Mouse (Mus musculus) myocyte (in vitro differentiated cells): ENCODE measurements around the gene Dapk2.

Source experiments
- E2F4 ChIP-seq: IDR thresholded peaks from one replicate; pipeline ENCODE4 v1.6.1; 2011; ENCODE audit warnings: mild to moderate bottlenecking, control low read depth, moderate library complexity; ENCODE audit not compliant: insufficient read depth
- MAX ChIP-seq: IDR thresholded peaks from one replicate; pipeline ENCODE4 v1.6.1; 2011; ENCODE audit warnings: low read depth, mild to moderate bottlenecking, control low read depth
- MYOD1 ChIP-seq, 3 experiments: IDR thresholded peaks; one replicate each; pipeline ENCODE4 v1.6.1; 2011; ENCODE audit warnings: control low read depth in 2 of 3, low read depth in 2 of 3, mild to moderate bottlenecking in 2 of 3, moderate library complexity in 1 of 3; ENCODE audit not compliant: insufficient read length in 2 of 3, control insufficient read depth in 1 of 3
- POLR2A ChIP-seq: IDR thresholded peaks from one replicate; pipeline ENCODE4 v1.6.1; 2011; ENCODE audit warnings: low read depth, mild to moderate bottlenecking, control low read depth, moderate library complexity; ENCODE audit not compliant: insufficient read length
- TCF12 ChIP-seq: IDR thresholded peaks from one replicate; pipeline ENCODE4 v1.6.1; 2011; ENCODE audit warnings: mild to moderate bottlenecking, control low read depth; ENCODE audit not compliant: poor library complexity, insufficient read depth, severe bottlenecking
- TCF3 ChIP-seq: IDR thresholded peaks from one replicate; pipeline ENCODE4 v1.6.1; 2011; ENCODE audit warnings: low read depth, control low read depth; ENCODE audit not compliant: insufficient read length
- USF1 ChIP-seq: IDR thresholded peaks from one replicate; pipeline ENCODE4 v1.6.1; 2011; ENCODE audit warnings: low read depth, mild to moderate bottlenecking, control low read depth, moderate library complexity

DNA sequence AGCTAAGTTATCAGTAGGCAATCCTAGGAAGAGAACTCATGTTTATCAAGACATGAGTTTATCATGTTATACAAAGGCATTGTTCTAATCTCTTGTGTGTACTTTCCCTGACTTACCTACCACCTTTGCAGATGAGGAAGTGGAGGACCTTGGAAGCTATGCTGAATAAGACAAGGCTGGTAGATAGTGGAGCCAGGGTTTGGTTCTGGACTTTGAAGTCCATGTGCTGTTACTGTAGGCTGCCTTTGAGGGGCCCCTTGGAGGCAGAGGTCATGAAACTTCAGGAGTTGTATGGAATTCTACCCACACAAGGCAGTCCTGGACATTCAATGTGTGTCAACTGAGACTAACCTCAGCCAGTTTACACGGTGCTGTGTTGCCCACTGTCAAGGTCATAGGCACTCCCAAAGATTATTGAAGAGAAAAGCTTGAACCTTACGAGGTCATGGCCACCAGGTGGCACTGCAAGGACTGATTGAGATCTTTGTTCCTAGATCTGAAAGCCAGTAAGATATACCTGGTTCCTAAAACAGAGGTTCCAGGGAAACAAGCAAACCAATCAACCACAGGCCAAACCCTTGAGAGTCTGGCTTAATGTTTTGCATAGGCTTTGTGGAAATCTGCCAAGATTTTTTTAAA, 125.7 kb downstream of the Dapk2 start:
- TF ChIP-seq POLR2A = no peak
- TF ChIP-seq MAX = no peak
- no peak for TF ChIP-seq USF1
- no peak for TF ChIP-seq TCF3
- no peak for TF ChIP-seq MYOD1 (IDR thresholded peaks at IDR 0.05; ENCODE audit: control insufficient read depth in 1 of 3, insufficient read length in 2 of 3, low read depth in 2 of 3)
- TF ChIP-seq E2F4 = no peak
- TF ChIP-seq TCF12 = no peak
